Mouse (Mus musculus): Measurements from ENCODE around the gene Rnase2b.
"Not testable (repeated sequence)": the region's sequence is repeated elsewhere in the genome, so short reads cannot be mapped to it uniquely, and the experiment has no call there.

The Rnase2b gene

GRCm38 (mm10) chr14:51156056-51156735 is 5.9 kb upstream of the Rnase2b start:
- no peak for DNase-seq

GRCm38 (mm10) chr14:51156736-51157068 is 5.4 kb upstream of the Rnase2b start:
- no peak for DNase-seq

DNA sequence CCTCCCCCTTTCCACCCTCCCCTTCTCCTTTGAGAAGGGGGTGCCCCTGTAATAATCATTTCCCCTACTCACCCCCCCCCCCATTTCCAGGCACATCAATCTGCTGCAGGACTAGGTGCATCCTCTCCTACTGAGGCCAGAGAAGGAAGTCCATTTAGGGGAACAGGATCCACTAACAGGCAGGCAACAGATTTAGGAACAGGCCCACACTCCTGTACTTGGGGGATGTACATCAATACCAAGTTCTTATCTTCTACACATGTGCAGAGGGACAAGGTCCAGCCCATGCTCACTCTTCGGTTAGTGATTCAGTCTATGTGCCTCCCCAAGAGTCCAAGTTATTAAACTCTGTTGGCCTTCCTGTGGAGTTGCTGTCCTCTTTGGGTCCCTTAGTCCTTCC is 5.0 kb upstream of the Rnase2b start:
- DNase-seq, result no peak

GRCm38 (mm10) chr14:51163323-51163722 is 1.3 kb downstream of the Rnase2b start:
- DNase-seq, result not testable (repeated sequence)

DNA sequence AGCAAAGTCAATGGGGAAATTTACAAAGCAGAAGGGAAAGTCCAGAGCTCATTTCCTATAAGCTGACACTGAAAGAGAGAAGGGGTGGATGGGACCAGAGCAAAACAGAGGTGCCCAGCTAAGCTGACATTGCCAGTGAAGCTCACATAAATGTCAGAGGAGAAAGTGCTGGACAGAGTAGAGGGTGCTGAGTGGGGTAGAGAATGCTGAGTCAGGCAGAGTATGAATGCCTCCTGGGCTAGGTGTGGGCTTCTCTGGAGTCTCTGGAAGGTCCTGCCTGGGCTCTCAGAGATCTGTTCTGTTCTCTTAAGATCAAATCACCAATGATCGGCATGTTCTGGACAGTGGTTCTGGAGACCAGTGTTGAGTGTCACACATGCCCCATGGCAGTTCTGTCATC is 3.4 kb downstream of the Rnase2b start:
- no peak for DNase-seq

GRCm38 (mm10) chr14:51166068-51166467 is 4.0 kb downstream of the Rnase2b start:
- DNase-seq, result no peak

DNA sequence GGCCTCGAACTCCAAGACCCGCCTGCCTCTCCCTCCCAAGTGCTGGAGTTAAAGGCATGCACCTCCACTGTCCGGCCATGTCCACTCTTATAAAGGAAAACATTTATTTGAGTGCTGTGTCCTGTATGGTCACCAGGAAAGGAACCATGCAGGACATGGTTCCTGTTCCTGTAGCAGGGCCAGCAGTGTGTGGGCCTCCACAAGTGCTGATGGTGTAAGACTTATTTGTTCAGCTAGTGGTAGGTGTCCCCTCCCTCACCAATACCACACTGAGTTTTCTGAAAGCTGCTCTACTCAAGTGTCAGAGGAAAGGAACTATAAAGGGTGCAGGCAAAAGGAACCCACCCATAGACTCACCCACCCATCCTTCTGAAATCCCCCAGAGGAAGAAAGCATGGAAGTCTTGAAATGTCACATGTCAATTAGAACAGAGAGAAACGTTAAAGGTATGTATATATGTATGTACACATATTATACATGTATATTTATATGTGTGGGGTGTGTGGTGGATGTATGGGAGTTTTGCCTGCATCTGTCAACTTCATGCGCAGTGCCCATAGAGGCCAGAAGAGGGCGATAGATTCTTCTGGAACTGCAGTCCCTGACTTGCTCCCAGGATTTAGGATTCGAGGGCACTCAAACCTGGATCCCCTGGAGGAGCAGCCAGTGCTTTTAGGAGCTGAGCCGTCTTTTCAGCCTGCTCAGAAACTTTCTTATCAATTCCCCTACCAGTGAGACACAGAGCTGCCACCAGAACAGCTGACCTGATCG is 10.2 kb downstream of the Rnase2b start:
- DNase-seq, result not testable (repeated sequence)

DNA sequence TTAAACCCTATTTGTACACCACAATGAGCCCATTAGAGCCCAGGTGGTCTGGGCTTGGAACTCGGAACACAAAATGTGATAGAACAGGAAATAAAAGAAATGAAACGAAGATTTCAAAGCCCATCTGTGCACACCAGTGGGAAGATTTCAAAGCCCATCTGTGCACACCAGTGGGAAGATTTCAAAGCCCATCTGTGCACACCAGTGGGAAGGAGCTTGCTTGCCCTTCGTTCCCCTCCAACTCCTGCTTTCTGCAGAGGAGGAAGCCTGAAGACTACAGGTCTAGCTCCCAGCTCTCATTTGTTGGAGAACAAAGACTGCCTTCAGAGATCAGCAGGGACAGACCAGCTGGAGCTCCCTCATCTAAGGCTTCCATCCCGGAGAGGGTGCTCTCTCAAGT is 10.9 kb downstream of the Rnase2b start:
- DNase-seq, result not testable (repeated sequence)

DNA sequence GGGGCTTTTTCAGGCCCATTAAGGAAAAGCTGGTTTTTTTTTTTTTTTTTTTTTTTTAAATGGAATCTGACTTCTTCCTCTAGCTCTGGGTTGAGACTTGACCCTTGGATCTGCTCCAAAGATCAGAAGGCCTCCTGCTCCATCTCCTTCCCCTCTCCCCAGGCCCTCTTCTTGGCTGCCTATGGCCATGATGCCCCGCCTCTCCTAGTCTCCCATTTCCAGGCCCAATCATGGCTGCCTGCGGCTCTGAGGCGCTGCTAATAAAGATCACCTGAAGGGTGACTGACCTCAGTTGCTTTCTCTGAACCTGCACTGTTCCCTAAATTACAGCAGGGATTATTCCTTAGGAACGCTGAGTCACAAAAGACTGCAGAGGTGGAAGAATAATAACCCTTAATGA is 11.8 kb downstream of the Rnase2b start:
- DNase-seq, result no peak

DNA sequence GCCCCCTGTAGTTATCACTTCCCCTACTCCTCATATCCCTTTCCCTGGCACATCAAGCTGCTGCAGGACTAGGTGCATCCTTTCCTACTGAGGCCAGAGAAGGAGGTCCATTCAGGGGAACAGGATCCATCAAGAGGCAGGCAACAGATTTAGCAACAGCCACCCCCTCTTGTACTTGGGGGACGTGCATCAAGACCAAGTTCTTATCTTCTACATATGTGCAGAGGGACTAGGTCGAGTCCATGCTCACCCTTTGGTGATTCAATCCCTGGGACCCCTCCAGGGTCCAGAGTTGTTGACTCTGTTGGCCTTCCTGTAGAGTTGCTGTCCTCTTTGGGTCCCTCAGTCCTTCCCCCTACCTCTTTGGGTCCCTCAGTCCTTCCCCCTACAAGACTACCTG is 19.0 kb downstream of the Rnase2b start:
- DNase-seq, result not testable (repeated sequence)

- peak; percentile 34 for DNase-seq
Observed at GRCm38 (mm10) chr14:51195681-51196080, 33.6 kb downstream of the Rnase2b start.

DNA sequence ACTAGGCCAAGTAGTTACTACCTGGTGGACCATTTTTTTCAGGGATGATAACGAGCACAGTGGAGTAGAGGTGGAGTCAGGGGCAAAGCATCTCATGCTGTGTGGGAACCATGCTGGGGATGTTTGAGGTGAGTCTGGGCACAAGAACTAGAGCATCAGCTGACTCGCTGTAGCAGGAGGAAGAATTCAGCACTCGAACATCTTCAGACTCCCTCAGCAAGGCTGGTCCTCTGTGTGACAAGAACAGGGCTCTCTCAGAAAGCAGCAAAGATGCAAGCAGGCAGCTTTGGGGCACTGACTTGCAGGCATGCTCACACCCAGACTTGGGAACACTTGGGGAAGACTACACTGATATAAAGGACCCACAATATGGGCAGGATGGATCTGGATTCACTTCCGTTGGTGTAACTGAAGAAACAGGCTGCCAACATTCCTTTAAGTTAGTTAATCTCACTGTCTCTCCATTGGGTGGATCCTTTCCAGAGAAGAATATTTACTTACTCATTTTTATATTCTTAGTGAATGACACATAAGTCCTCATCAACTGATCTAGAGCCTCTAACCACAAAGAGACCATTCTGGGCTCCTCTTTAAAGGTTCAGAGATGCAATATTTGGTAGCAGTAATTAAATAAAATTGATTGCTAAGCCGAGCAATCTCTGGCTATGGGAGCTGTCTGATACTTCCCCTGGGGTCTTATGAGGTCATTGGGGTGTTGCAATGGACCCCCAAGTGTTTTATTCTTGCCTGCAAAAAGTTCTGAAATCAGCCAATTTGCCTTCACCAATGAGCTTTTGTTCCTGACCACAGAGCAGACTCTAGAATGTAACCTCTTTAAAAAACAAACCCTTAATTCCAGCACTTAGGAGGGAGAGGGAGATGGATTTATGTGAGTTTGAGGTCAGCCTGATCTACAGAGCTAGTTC is 37.3 kb downstream of the Rnase2b start, which contains the start of gene Ang2:
Ang2 (minus strand) TSS at position 51 of the 926 bp plus-strand sequence.
- DNase-seq, result no peak

DNA sequence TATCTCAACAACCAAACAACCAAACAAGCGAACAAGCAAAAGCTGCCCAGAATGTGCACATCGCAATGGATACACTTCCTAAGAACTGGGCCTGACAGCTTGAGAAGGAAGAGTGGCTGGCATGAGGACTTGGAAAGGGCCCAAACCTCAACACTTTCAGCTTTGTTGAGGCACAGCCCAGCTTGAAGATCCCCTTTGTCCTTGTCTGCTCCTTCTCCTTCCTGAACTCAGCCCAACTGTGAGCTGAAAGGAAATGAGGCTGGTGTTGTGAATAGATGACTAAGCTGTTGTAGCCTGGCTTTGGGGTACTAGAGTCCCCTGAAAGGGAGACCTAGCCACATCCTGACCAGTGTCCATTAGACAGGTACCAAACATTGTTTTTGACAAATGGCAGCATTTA is 38.0 kb downstream of the Rnase2b start:
- no peak for DNase-seq

DNA sequence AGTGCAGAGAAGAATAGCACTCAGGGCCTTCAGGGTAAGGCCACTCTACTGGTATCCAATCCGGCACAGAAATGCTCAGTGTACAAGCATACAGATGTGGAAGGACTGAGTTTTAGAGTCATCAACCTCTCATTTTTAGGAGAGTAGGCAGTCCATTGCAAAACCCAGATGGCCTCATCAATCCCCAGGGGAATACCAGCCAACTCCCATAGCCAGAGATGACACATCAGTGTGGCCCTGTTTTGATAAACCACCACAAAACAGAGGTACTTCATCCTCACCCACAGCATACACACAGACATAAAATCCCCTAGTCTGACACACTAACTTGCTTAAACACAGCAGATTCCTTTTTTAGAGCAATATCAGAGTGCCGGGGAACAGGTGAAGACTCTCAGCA is 38.4 kb downstream of the Rnase2b start:
- no peak for DNase-seq

DNA sequence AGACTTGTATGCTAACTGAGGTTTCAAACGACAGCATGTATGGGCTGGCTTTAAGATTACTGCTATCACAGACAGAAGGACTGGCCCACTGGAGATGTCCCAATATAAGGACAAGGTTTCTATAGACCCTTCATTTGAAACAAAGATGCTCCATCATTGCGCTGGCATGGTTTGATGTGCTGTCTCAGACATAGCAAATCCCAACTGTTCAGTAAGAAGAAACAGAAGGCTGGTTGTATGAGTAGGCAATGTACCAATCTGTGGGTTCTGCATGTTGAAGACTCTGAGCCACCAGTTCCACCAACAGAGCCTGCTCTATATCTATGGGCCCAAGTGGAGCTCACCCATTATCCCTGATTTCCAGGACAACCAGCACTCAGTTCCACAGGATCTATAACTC is 41.1 kb downstream of the Rnase2b start, which contains the start of gene Ear14:
Ear14 (plus strand) TSS at position 277 of the 400 bp plus-strand sequence.
- no peak for DNase-seq
